Mouse (Mus musculus): ENCODE results near the gene Olfr1331.
"Not testable (repeated sequence)": the region's sequence is repeated elsewhere in the genome, so short reads cannot be mapped to it uniquely, and the experiment has no call there.

Gene Olfr1331

DNA sequence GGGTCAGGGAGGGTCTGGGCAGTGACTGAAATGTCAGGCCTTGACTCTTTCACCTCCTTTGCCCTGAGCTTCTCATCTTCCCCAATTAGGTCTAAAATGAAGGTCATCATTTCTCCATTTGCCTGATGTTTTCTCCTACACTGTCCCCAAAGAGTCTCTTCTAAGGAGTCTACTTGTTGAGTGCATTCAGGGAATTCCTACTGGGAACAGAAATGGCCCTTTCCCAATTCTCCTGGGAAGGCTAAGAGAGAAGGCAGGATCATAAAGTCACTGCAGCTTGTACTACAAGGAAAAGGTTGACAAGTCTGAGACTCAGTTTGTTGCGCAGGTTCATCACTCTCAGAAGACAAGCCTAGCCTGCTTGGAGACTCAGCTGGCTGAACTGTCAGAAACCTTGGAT is at the start of gene Olfr1331:
TSS of gene Olfr1331 (plus strand) at position 301 of the 400 bp plus-strand sequence.
- no peak for DNase-seq

GRCm38 (mm10) chr4:118818921-118819320 is 45.5 kb upstream of the Olfr1331 start:
- DNase-seq = no peak

DNA sequence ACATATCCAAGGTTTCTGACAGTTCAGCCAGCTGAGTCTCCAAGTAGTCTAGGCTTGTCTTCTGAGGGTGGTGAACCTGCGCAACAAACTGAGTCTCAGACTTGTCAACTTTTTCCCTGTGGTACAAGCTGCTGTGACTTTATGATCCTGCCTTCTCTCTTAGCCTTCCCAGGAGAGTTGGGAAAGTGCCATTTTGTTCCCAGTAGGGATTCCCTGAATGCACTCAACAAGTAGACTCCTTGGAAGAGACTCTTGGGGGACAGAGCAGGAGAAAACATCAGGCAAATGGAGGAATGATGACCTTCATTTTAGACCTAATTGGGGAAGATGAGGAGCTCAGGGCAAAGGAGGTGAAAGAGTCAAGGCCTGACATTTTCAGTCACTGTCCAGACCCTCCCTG is 28.3 kb upstream of the Olfr1331 start, which contains the start of gene Olfr1333:
TSS of gene Olfr1333 (minus strand) at position 101 of the 400 bp plus-strand sequence.
- DNase-seq = no peak

DNA sequence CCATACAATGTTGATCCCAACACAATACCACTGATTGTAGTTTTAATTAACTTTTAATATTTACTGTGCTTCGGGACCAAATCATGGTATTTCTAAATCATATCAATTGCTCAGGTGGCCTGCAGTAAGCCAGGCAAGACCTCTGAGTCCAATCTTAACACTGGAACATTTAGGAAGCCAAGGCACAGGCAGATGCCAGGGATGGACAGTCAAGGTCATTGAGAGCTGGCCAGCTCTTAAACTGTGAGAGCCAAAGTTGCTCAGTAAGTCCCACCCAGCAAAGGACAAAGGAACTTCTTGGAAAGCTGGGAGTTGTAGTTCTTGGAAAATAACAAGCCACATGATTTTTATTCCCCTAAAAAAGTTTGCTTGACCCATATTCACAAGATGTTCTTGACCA is 2.7 kb upstream of the Olfr1331 start:
- DNase-seq = no peak

- no peak for DNase-seq
Measured at GRCm38 (mm10) chr4:118862704-118863103, 1.7 kb upstream of the Olfr1331 start.

DNA sequence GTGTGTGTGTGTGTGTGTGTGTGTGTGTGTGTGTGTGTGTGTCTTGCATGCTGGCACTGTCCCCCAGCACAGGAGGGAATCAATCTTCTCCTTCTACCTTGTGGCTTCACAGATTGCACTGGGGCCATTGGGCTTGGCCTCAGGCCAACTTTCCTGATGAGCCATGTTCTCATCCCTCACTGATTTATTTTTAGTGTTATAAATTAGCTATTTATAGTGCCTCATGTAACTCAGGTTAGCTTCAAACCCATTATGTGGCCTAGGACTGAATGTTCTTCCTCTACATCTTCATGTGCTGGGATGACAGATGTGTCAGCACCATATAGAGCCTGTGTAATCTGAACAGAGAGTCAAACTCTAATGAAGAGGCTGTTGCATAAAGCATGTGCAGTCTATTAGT is 3.1 kb downstream of the Olfr1331 start:
- DNase-seq = no peak

DNA sequence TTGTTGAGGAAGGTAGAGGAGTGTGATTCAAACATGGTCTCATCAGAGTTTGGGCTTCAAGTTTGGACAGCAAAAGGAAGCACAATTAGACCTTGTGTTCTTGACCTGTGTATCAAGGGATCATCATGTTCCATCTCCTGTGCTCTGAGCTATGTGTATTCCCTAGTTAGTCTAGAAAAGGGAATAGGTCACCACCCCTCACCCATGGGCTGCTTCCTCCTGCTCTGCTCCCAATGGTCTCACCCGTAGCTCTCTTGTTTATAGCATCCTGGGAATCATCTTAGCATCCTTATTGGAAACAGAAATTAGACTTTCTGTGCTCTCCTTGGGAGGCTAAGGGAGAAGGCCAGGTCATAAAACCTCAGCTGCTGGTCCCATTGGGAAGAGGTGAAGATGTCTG is 23.8 kb downstream of the Olfr1331 start, which contains the start of gene Olfr1330:
TSS of gene Olfr1330 (plus strand) at position 301 of the 400 bp plus-strand sequence.
- no peak for DNase-seq

- no peak for DNase-seq
Measured at GRCm38 (mm10) chr4:118901981-118902380, 37.5 kb downstream of the Olfr1331 start.

- not testable (repeated sequence) for DNase-seq
Measured at GRCm38 (mm10) chr4:118917365-118917764, 52.9 kb downstream of the Olfr1331 start, which contains the start of gene Olfr1329. Gene Olfr1329 (minus strand): TSS chr4:118917465.

All from B cell, adult 2 months (primary cell).